Mouse (Mus musculus) kidney, embryonic 14.5 days (tissue): ENCODE measurements at regions not wholly inside any gene's neighbourhood (a gene's known extent, or its start where the extent isn't known, plus 50 kb on each side); places are given as distances from the start of the nearest gene placed in this dataset.

Experiments
- ATAC-seq: fragments of 200-750 bp; cut with Nextera tagmentation; 2 replicates; pipeline ENCODE4 v1.8.0; 2017; ENCODE audit warnings: moderate number of reproducible peaks, mild to moderate bottlenecking, moderate TSS enrichment, moderate library complexity; ENCODE audit not compliant: low FRiP score, low TSS enrichment
- H3K27ac ChIP-seq: fragments of 300-500 bp; sonication (generic); 2 replicates; pipeline ENCODE4 v1.5.1; 2014; ENCODE audit warnings: low read depth, mild to moderate bottlenecking, low read length, moderate library complexity, mixed read lengths
- H3K27me3 ChIP-seq: fragments of 300-500 bp; sonication (generic); 2 replicates; pipeline ENCODE4 v1.6.1; 2014; ENCODE audit warnings: mild to moderate bottlenecking, low read length; ENCODE audit not compliant: control insufficient read depth, insufficient read depth
- H3K36me3 ChIP-seq: fragments of 300-500 bp; sonication (generic); 2 replicates; pipeline ENCODE4 v1.6.1; 2014; ENCODE audit warnings: low read length, mixed read lengths; ENCODE audit not compliant: control insufficient read depth, insufficient read depth
- H3K4me1 ChIP-seq: fragments of 300-500 bp; sonication (generic); 2 replicates; pipeline ENCODE4 v1.6.1; 2014; ENCODE audit warnings: low read length, mixed read lengths; ENCODE audit not compliant: control insufficient read depth, insufficient read depth
- H3K4me2 ChIP-seq: fragments of 300-500 bp; sonication (generic); replicated peaks from 2 replicates; pipeline ENCODE4 v1.6.1; 2014; ENCODE audit warnings: low read depth, mild to moderate bottlenecking, low read length
- H3K4me3 ChIP-seq: fragments of 300-500 bp; sonication (generic); 2 replicates; pipeline ENCODE4 v1.5.1; 2014; ENCODE audit warnings: mild to moderate bottlenecking, low read length
- H3K9ac ChIP-seq: fragments of 300-500 bp; sonication (generic); 2 replicates; pipeline ENCODE4 v1.6.1; 2014; ENCODE audit warnings: low read depth, mild to moderate bottlenecking, low read length, moderate library complexity
- H3K9me3 ChIP-seq: fragments of 300-500 bp; sonication (generic); 2 replicates; pipeline ENCODE4 v1.6.1; 2016; ENCODE audit warnings: low read length; ENCODE audit not compliant: control insufficient read depth
- WGBS: fragments of 180-500 bp; shearing (Covaris S2); extraction: QIAGEN DNeasy Blood & Tissue Kit; methylation state at CpG from one replicate; pipeline ENCODE4 v1.1.7; 2014; 5-methylcytosine and 5-hydroxymethylcytosine counted together

DNA sequence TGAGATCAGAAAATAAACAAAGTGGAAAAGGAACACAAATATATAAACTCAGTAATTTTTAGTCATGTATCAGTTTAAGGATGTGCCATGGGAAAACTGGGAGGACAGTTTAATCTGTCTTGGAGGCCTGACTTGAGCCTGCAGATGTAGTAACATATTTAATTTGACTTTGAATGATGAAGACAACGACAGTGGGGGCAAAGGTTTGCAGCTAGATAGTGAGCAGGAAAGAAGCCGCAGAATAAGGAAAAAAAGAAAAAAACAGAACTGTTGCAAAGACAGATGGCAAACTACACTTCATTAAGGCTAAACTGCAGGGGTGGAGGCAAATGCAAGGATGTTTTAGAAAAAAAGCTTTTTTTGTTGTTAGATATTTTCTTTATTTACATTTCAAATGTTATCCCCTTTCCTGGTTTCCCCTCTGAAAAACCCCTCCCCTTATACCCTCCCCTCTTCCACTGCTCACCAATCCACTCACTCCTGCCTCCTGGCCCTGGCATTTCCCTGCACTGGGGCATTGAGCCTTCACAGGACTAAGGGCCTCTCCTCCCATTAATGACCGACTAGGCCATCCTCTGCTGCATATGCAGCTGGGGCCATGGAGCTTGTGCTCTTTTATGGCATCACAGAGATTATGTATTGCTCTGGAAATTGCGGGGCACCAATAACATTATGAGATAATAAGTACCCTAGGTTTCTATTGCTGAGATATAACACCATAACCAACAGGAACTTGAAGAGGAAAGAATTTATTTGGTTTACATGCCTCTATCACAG lies 58.5 kb upstream of the Reg3g start:
- ATAC-seq: no peak
- Histone ChIP-seq H3K27me3 (no peaks in the 10 kb centered on the region), H3K4me2 (no peak overlapping the region), H3K9me3 (no peaks in the 10 kb centered on the region), H3K36me3 (no peaks in the 10 kb centered on the region), H3K4me1 (no peaks in the 10 kb centered on the region), H3K27ac (no peak overlapping the region), H3K4me3 (no peak overlapping the region), H3K9ac (no peak overlapping the region)
- 55% methylated on average over 4 of the region's 4 CpGs for WGBS
